Mouse (Mus musculus) adrenal gland, adult 18-20 months (tissue): ENCODE data around the gene Rnpep. TPM values are rescaled to one million over a fixed set of nuclear protein-coding genes. Genes with fewer than 3 reads are reported as not detected.

ENCODE experiments used
- total RNA-seq, 2 experiments: library from RNA; stranded (reverse); gene quantifications; 1 replicate in 1 of 2; 2 replicates in 1 of 2; pipeline ENCODE4 v1.2.3; 2021

The Rnpep gene
- total RNA-seq, 2 experiments from 2014 or later: 45.2 to 51.1 TPM

Other genes starting within 250 kb of the Rnpep start
- 1 to 10 TPM; 2.1 to 5.2 TPM for gene Lgr6, start 178.8 kb downstream of the Rnpep start, total RNA-seq
- gene Ptpn7, start 151.4 kb downstream of the Rnpep start, total RNA-seq: 1 to 10 TPM in 1 of 2 experiments, under 1 TPM in 1; 0.96 to 1.2 TPM
- gene Arl8a, start 137.3 kb downstream of the Rnpep start, total RNA-seq: 10 to 100 TPM; 54.1 to 54.7 TPM
- 1 to 10 TPM in 1 of 2 experiments, under 1 TPM in 1; 0.86 to 1.6 TPM for gene Gpr37l1, start 116.4 kb downstream of the Rnpep start, total RNA-seq
- under 1 TPM in 1 of 2 experiments, not detected in 1; 0.19 TPM for gene Elf3, start 25.5 kb downstream of the Rnpep start, total RNA-seq
- gene Timm17a, start 29.7 kb upstream of the Rnpep start, total RNA-seq: 100 to 1,000 TPM; 184 to 263 TPM
- 1 to 10 TPM; 2.4 to 3.4 TPM for gene Lmod1, start 40.7 kb upstream of the Rnpep start, total RNA-seq
- 1 to 10 TPM; 6.6 to 7.1 TPM for gene Shisa4, start 91.2 kb upstream of the Rnpep start, total RNA-seq
- gene Ipo9, start 146.4 kb upstream of the Rnpep start, total RNA-seq: 10 to 100 TPM; 55.5 to 87.5 TPM